Mouse (Mus musculus): ENCODE data around the gene Mum1l1. TPM values are rescaled to one million over a fixed set of nuclear protein-coding genes. Genes with fewer than 3 reads are reported as not detected.
"Not testable (repeated sequence)": the region's sequence is repeated elsewhere in the genome, so short reads cannot be mapped to it uniquely, and the experiment has no call there.

Mum1l1 gene
- 11.8 and 16.5 TPM in 2 replicates for polyA plus RNA-seq (2011; ENCODE audit: insufficient read length, low read depth, missing spikeins)

- no peak within 1 kb of the TSS for H3K27ac ChIP-seq (ENCODE audit: insufficient read depth, low read length)
- TF ChIP-seq CTCF (IDR thresholded peaks at IDR 0.05; ENCODE audit: borderline replicate concordance, insufficient read depth, low read length), result no peak
- TF ChIP-seq POLR2A (IDR thresholded peaks at IDR 0.05; ENCODE audit: low read depth, low read length), result peak; percentile 75
- H3K4me1 ChIP-seq (ENCODE audit: control insufficient read depth, insufficient read depth, low read length), result no peaks in the 10 kb centered on the region
- peak within 1 kb of the TSS; percentile 71 for H3K4me3 ChIP-seq (ENCODE audit: insufficient read depth, low read length)
Observed at GRCm38 (mm10) chrX:139209829-139210225, at the start of gene Mum1l1. Mum1l1 (plus strand) TSS chrX:139210042.

GRCm38 (mm10) chrX:139178928-139179327, 30.9 kb upstream of the Mum1l1 start, which contains the start of gene 4933428M09Rik:
4933428M09Rik (plus strand) TSS chrX:139179228.
- Histone ChIP-seq H3K27ac (ENCODE audit: insufficient read depth, low read length) (no peak within 1 kb of the TSS), H3K4me3 (ENCODE audit: insufficient read depth, low read length) (no peak within 1 kb of the TSS), H3K4me1 (ENCODE audit: control insufficient read depth, insufficient read depth, low read length) (no peaks in the 10 kb centered on the region)
- TF ChIP-seq POLR2A (IDR thresholded peaks at IDR 0.05; ENCODE audit: low read depth, low read length) (no peak), CTCF (IDR thresholded peaks at IDR 0.05; ENCODE audit: borderline replicate concordance, insufficient read depth, low read length) (no peak)

DNA sequence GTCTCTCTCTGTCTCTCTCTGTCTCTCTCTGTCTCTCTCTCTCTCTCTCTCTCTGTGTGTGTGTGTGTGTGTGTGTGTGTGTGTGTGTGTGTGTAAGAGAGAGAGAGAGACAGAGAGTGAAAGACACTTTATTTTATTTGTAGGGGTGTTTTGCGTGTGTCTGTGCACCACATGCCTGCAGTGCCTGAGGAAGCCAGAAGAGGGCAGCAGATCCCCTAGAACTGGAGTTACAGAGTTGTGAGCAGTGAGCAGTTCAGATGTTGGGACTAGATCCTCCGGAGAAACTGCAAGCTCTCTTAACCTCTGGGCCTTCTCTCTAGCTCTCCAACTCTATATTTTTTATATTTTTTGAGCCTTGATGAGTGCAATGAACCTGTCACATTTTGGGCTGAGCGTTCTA, 18.3 kb upstream of the Mum1l1 start:
- not testable (repeated sequence) for H3K4me3 ChIP-seq (ENCODE audit: insufficient read depth, low read length)

DNA sequence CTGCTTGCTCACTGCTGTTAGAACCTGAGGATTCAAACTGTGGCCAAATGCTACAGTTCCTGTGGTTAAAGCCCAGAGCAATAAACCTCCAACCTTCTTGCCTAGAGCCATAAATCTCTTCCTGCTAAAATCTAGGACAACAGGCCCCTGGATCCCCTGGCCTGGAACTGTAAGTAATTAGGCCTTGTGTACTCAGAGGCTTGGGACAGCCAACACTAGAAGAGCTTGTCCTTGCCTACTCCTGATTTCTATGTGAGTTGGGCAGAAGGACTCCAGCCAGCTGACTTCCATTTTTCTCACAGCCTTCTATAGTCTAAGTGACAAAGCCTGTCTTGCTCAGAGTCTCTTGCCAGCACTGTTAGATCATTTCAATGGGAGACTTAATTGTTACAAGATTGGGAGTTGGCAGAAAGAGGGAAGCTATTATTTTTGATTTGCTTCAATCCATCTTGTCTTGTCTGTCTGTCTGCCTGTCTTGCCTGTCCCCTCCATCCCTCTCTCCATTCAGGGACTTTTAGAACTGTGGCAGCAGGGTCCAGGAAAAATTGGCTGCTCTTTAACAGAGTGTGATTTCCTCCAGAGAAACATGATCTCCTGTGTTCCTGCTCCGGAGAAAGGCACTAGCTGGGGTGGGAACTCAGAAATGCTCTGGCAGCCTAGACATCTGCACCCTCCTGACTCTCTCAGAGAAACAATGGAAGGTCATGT, 15.1 kb upstream of the Mum1l1 start:
- Histone ChIP-seq H3K4me3 (ENCODE audit: insufficient read depth, low read length) (no peak overlapping the region), H3K27ac (ENCODE audit: insufficient read depth, low read length) (no peak overlapping the region), H3K4me1 (ENCODE audit: control insufficient read depth, insufficient read depth, low read length) (no peaks in the 10 kb centered on the region)
- TF ChIP-seq POLR2A (IDR thresholded peaks at IDR 0.05; ENCODE audit: low read depth, low read length) (no peak), CTCF (IDR thresholded peaks at IDR 0.05; ENCODE audit: borderline replicate concordance, insufficient read depth, low read length) (no peak)

More for the DNA sequence above, 18.3 kb upstream of the Mum1l1 start:
- not testable (repeated sequence) for H3K27ac ChIP-seq (ENCODE audit: insufficient read depth, low read length); H3K4me1 ChIP-seq (ENCODE audit: control insufficient read depth, insufficient read depth, low read length)

- H3K27ac ChIP-seq (ENCODE audit: insufficient read depth, low read length); H3K4me1 ChIP-seq (ENCODE audit: control insufficient read depth, insufficient read depth, low read length); H3K4me3 ChIP-seq (ENCODE audit: insufficient read depth, low read length): not testable (repeated sequence)
Observed at GRCm38 (mm10) chrX:139209191-139209828, 532 bp upstream of the Mum1l1 start.

DNA sequence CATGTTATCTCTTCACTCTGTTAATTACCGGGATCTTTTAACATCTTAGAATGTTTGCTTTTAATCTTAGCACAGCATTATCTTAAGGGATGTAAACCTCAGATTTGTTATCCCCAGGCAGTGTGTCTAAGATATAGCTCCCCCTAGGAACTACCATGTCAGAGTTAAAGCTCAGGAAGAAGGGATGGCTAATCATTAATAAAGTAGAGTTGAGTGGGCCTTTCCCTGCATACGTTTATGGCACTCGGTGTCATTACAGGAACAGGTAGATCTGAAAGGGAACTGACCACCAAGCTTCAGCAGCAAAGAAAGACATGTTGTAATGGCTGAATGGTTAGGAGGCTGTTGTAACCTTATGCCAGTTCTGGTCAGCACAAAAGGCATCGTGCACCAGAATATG, 4.9 kb downstream of the Mum1l1 start:
- H3K4me3 ChIP-seq (ENCODE audit: insufficient read depth, low read length), result no peak overlapping the region
- H3K4me1 ChIP-seq (ENCODE audit: control insufficient read depth, insufficient read depth, low read length), result no peaks in the 10 kb centered on the region
- TF ChIP-seq CTCF (IDR thresholded peaks at IDR 0.05; ENCODE audit: borderline replicate concordance, insufficient read depth, low read length) (no peak), POLR2A (IDR thresholded peaks at IDR 0.05; ENCODE audit: low read depth, low read length) (no peak)
- H3K27ac ChIP-seq (ENCODE audit: insufficient read depth, low read length), result no peak overlapping the region

- H3K4me1 ChIP-seq (ENCODE audit: control insufficient read depth, insufficient read depth, low read length), result no peaks in the 10 kb centered on the region; the same call in 1 of the 2 replicates
- H3K4me3 ChIP-seq (ENCODE audit: insufficient read depth, low read length), result no peak overlapping the region
- H3K27ac ChIP-seq (ENCODE audit: insufficient read depth, low read length), result no peak overlapping the region
- TF ChIP-seq CTCF (IDR thresholded peaks at IDR 0.05; ENCODE audit: borderline replicate concordance, insufficient read depth, low read length) (no peak), POLR2A (IDR thresholded peaks at IDR 0.05; ENCODE audit: low read depth, low read length) (no peak)
Observed at GRCm38 (mm10) chrX:139216409-139216808, 6.6 kb downstream of the Mum1l1 start.

DNA sequence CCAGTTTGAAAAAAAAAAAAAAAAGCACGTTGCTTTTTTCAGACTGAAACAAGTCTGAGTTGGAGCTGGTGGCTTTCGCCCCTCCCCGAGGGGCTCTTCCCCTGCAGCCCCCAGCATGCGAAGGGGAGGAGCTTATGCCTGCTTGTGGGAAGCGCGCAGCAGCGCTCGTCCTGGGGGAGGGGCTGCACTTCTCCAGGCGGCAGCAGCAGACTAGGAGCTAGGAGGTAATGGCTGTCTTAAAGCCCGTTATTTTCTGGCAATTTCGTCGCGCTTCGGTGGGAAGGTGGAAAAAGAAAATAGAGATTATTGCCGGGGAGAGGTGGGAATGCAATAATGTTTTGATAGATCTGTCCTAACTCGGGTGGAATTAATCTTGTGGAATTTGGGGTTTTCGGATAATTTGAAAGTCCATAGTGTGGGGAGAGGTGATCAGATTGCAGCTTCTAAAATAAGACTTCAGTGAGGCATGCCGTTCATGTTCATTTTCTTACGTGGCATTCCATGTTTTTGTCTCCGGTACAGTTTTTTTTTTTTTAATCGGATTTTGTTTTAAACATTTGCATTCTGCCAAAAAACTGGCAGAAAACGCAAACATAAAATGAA, 7.2 kb downstream of the Mum1l1 start:
- Histone ChIP-seq H3K27ac (ENCODE audit: insufficient read depth, low read length) (peak overlapping the region; percentile 66), H3K4me3 (ENCODE audit: insufficient read depth, low read length) (peak overlapping the region; percentile 51), H3K4me1 (ENCODE audit: control insufficient read depth, insufficient read depth, low read length) (peaks cover 5% of the 10 kb centered on the region; the same call in 1 of the 2 replicates)
- TF ChIP-seq POLR2A (IDR thresholded peaks at IDR 0.05; ENCODE audit: low read depth, low read length) (peak; percentile 26; the same call in 1 of the 2 replicates), CTCF (IDR thresholded peaks at IDR 0.05; ENCODE audit: borderline replicate concordance, insufficient read depth, low read length) (no peak)

- no peak for TF ChIP-seq CTCF (IDR thresholded peaks at IDR 0.05; ENCODE audit: borderline replicate concordance, insufficient read depth, low read length)
- TF ChIP-seq POLR2A (IDR thresholded peaks at IDR 0.05; ENCODE audit: low read depth, low read length), result no peak
- Histone ChIP-seq H3K4me1 (ENCODE audit: control insufficient read depth, insufficient read depth, low read length) (peaks cover 5% of the 10 kb centered on the region; the same call in 1 of the 2 replicates), H3K4me3 (ENCODE audit: insufficient read depth, low read length) (peak overlapping the region; percentile 51), H3K27ac (ENCODE audit: insufficient read depth, low read length) (peak overlapping the region; percentile 37)
Observed at GRCm38 (mm10) chrX:139217776-139218175, 7.9 kb downstream of the Mum1l1 start.

DNA sequence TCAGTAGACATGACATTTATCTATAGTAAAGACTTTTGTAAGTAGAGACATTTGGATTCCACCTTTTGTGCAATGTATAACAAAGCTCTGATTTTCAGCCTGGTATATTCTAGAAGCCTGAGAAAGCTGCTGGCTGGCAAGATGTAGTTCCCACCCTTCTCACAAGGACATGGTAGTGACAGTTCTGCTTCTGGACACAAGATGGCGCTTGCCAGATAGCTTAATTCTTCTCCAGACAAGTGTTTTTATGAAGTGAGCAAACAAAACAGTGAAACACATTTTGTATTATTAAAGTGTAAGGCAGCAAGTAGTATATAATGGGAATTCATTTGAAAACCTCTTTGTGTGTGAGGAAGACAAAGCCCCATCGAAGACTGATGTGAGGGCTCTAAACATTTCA, 9.2 kb downstream of the Mum1l1 start:
- H3K4me3 ChIP-seq (ENCODE audit: insufficient read depth, low read length), result no peak overlapping the region
- TF ChIP-seq POLR2A (IDR thresholded peaks at IDR 0.05; ENCODE audit: low read depth, low read length) (no peak), CTCF (IDR thresholded peaks at IDR 0.05; ENCODE audit: borderline replicate concordance, insufficient read depth, low read length) (no peak; the same call in 1 of the 2 replicates)
- H3K27ac ChIP-seq (ENCODE audit: insufficient read depth, low read length), result no peak overlapping the region
- peaks cover 5% of the 10 kb centered on the region; the same call in 1 of the 2 replicates for H3K4me1 ChIP-seq (ENCODE audit: control insufficient read depth, insufficient read depth, low read length)

Data from embryonic fibroblast, embryonic 13.5 days (primary cell).